Mouse (Mus musculus) embryonic stem cell, embryonic (primary cell): Measurements from ENCODE around the gene Tmx2.

Source experiments
- CTCF ChIA-PET, 4 experiments: fragments of 300-600 bp in 2 of 4; fragments of 350-600 bp in 2 of 4; sonication (Branson Sonifier 250); formaldehyde crosslinking; loops; one replicate each; lab custom pipeline; 2022; ENCODE audit warnings: inconsistent platforms in 2 of 4; lab: Charles Lee
- POLR2A ChIA-PET, 4 experiments: fragments of 300-600 bp in 2 of 4; fragments of 350-600 bp in 2 of 4; sonication (Branson Sonifier 250); formaldehyde crosslinking; loops; one replicate each; lab custom pipeline; 2022; ENCODE audit warnings: antibody characterized with exemption in 4 of 4, inconsistent platforms in 1 of 4; lab: Charles Lee

Gene Tmx2

GRCm38 (mm10) chr2:84635611-84636010, 43.3 kb downstream of the Tmx2 start:
- POLR2A ChIA-PET, result interaction anchor here (0.6 to 4.8 kb wide), 47 partner anchors 8 to 991 kb away, joined by 3 to 47 read pairs (median 5); partner anchors contain the start of genes Ctnnd1 (in 4 of the 4), Clp1 (in 1 of the 4), Tfpi (in 1 of the 4) and Timm10 (in 1 of the 4)
- CTCF ChIA-PET, result interaction anchor here (0.6 to 1.8 kb wide), 12 partner anchors 11 to 181 kb away, joined by 3 to 9 read pairs (median 4); no protein-coding TSS in a partner anchor

GRCm38 (mm10) chr2:84634934-84635482, 43.9 kb downstream of the Tmx2 start:
- CTCF ChIA-PET, result interaction anchor here in 2 of 4 experiments (0.6 to 1.8 kb wide), 6 partner anchors 10 to 180 kb away, joined by 3 to 9 read pairs (median 4); no protein-coding TSS in a partner anchor

GRCm38 (mm10) chr2:84634006-84634405, 44.9 kb downstream of the Tmx2 start:
- ChIA-PET POLR2A (interaction anchor here in 3 of 4 experiments (0.5 to 6.2 kb wide), 12 partner anchors 10 to 110 kb away, joined by 3 to 62 read pairs (median 14); partner anchors contain the start of gene Ctnnd1 (in 2 of the 3)), CTCF (no interaction called here)

More at GRCm38 (mm10) chr2:84634934-84635482, 43.9 kb downstream of the Tmx2 start:
- POLR2A ChIA-PET, result interaction anchor here (0.6 to 4.8 kb wide), 32 partner anchors 8 to 991 kb away, joined by 3 to 47 read pairs (median 6); partner anchors contain the start of genes Ctnnd1 (in 3 of the 4), Clp1 (in 1 of the 4) and Zc3h15 (in 1 of the 4)

GRCm38 (mm10) chr2:84632999-84633398, 45.9 kb downstream of the Tmx2 start:
- ChIA-PET CTCF (interaction anchor here in 1 of 4 experiments (0.6 kb wide), 1 partner anchor 890 kb away, joined by 4 read pairs; no protein-coding TSS in a partner anchor), POLR2A (interaction anchor here in 3 of 4 experiments (0.5 to 6.2 kb wide), 22 partner anchors 8 to 1483 kb away, joined by 3 to 62 read pairs (median 6); partner anchors contain the start of gene Ctnnd1 (in 2 of the 3))

- ChIA-PET CTCF (interaction anchor here in 3 of 4 experiments (0.9 to 1.1 kb wide), 3 partner anchors 177 to 238 kb away, joined by 3 read pairs; no protein-coding TSS in a partner anchor), POLR2A (interaction anchor here in 2 of 4 experiments (0.7 to 6.2 kb wide), 21 partner anchors 9 to 153 kb away, joined by 3 to 62 read pairs (median 6); partner anchors contain the start of gene Ctnnd1 (in 2 of the 2))
These were observed 46.9 kb downstream of the Tmx2 start for GRCm38 (mm10) chr2:84632001-84632400.

GRCm38 (mm10) chr2:84627036-84627435, 51.9 kb downstream of the Tmx2 start:
- POLR2A ChIA-PET, result interaction anchor here in 3 of 4 experiments (0.9 to 7.7 kb wide), 11 partner anchors 9 to 115 kb away, joined by 3 to 68 read pairs (median 5); partner anchors contain the start of gene Ctnnd1 (in 1 of the 3)
- CTCF ChIA-PET, result interaction anchor here in 3 of 4 experiments (0.8 to 1.3 kb wide), 3 partner anchors 9 kb away, joined by 3 to 6 read pairs (median 4); no protein-coding TSS in a partner anchor

- CTCF ChIA-PET, result interaction anchor here in 3 of 4 experiments (0.6 to 1.3 kb wide), 5 partner anchors 8 to 172 kb away, joined by 3 to 6 read pairs (median 3); no protein-coding TSS in a partner anchor
- POLR2A ChIA-PET, result interaction anchor here in 3 of 4 experiments (0.6 to 7.7 kb wide), 10 partner anchors 9 to 116 kb away, joined by 3 to 68 read pairs (median 6); partner anchors contain the start of gene Ctnnd1 (in 2 of the 3)
These were observed 52.5 kb downstream of the Tmx2 start for GRCm38 (mm10) chr2:84626366-84626975.

GRCm38 (mm10) chr2:84624201-84624600, 54.7 kb downstream of the Tmx2 start:
- ChIA-PET POLR2A (interaction anchor here in 3 of 4 experiments (0.6 to 7.7 kb wide), 16 partner anchors 8 to 143 kb away, joined by 3 to 68 read pairs (median 4); partner anchors contain the start of gene Ctnnd1 (in 1 of the 3)), CTCF (interaction anchor here in 2 of 4 experiments (0.6 to 1.2 kb wide), 2 partner anchors 11 to 34 kb away, joined by 4 read pairs; no protein-coding TSS in a partner anchor)

- ChIA-PET POLR2A (interaction anchor here in 3 of 4 experiments (0.6 to 7.7 kb wide), 23 partner anchors 8 to 215 kb away, joined by 3 to 68 read pairs (median 4); partner anchors contain the start of genes Ctnnd1 (in 2 of the 3), Gm19426 (in 1 of the 3), Selenoh (in 1 of the 3) and Slc43a1 (in 1 of the 3)), CTCF (interaction anchor here in 2 of 4 experiments (0.6 to 1.2 kb wide), 2 partner anchors 34 to 37 kb away, joined by 4 read pairs; no protein-coding TSS in a partner anchor)
These were observed 55.4 kb downstream of the Tmx2 start for GRCm38 (mm10) chr2:84623428-84624119.

GRCm38 (mm10) chr2:84622668-84623067, 56.3 kb downstream of the Tmx2 start:
- CTCF ChIA-PET, result interaction anchor here in 2 of 4 experiments (0.6 to 1.2 kb wide), 2 partner anchors 16 to 38 kb away, joined by 3 to 4 read pairs; no protein-coding TSS in a partner anchor
- POLR2A ChIA-PET, result interaction anchor here (0.7 to 7.7 kb wide), 19 partner anchors 9 to 216 kb away, joined by 3 to 68 read pairs (median 4); partner anchors contain the start of genes Ctnnd1 (in 3 of the 4), Selenoh (in 2 of the 4), Gm19426 (in 1 of the 4) and Slc43a1 (in 1 of the 4)
